Mouse (Mus musculus) forebrain, embryonic 14.5 days (tissue): Measurements from ENCODE around the gene Cachd1. TPM values are rescaled to one million over a fixed set of nuclear protein-coding genes. Genes with fewer than 3 reads are reported as not detected.

ENCODE experiments used
- ATAC-seq: fragments of 200-750 bp; cut with Nextera tagmentation; 2 replicates; pipeline ENCODE4 v1.8.0; 2017; ENCODE audit warnings: mild to moderate bottlenecking, moderate library complexity
- DNase-seq: peaks from one replicate; pipeline ENCODE4 v3.0.0-alpha.2; 2015; ENCODE audit warnings: low spot score
- H3K27ac ChIP-seq: fragments of 300-500 bp; sonication (generic); 2 replicates; pipeline ENCODE4 v1.5.1; 2014; ENCODE audit warnings: low read depth, mild to moderate bottlenecking, control low read depth, low read length, moderate library complexity
- H3K27me3 ChIP-seq: fragments of 300-500 bp; sonication (generic); replicated peaks from 2 replicates; pipeline ENCODE4 v1.6.1; 2014; ENCODE audit warnings: low read length, control low read depth, mixed read lengths; ENCODE audit not compliant: control insufficient read depth, insufficient read depth
- H3K36me3 ChIP-seq: fragments of 300-500 bp; sonication (generic); 2 replicates; pipeline ENCODE4 v1.6.1; 2014; ENCODE audit warnings: low read length, control low read depth; ENCODE audit not compliant: control insufficient read depth, insufficient read depth
- H3K4me1 ChIP-seq: fragments of 300-500 bp; sonication (generic); 2 replicates; pipeline ENCODE4 v1.6.1; 2014; ENCODE audit warnings: antibody characterized with exemption, low read length, control low read depth; ENCODE audit not compliant: control insufficient read depth, insufficient read depth
- H3K4me2 ChIP-seq: fragments of 300-500 bp; sonication (generic); 2 replicates; pipeline ENCODE4 v1.6.1; 2014; ENCODE audit warnings: mild to moderate bottlenecking, control low read depth, low read length
- H3K4me3 ChIP-seq: fragments of 300-500 bp; sonication (generic); 2 replicates; pipeline ENCODE4 v1.5.1; 2014; ENCODE audit warnings: low read depth, low read length, control low read depth
- H3K9ac ChIP-seq: fragments of 300-500 bp; sonication (generic); 2 replicates; pipeline ENCODE4 v1.6.1; 2014; ENCODE audit warnings: mild to moderate bottlenecking, low read length, control low read depth, moderate library complexity
- H3K9me3 ChIP-seq: fragments of 300-500 bp; sonication (generic); replicated peaks from 2 replicates; pipeline ENCODE4 v1.6.1; 2016; ENCODE audit warnings: low read length, control low read depth, mixed read lengths; ENCODE audit not compliant: control insufficient read depth
- WGBS: fragments of 180-500 bp; shearing (Covaris S2); extraction: QIAGEN DNeasy Blood & Tissue Kit; methylation state at CpG from one replicate; pipeline ENCODE4 v1.1.7; 2014; 5-methylcytosine and 5-hydroxymethylcytosine counted together
- polyA plus RNA-seq: library from polyadenylated mRNA; unstranded; fragments of >200 nt; fragmentation: Nextera tagmentation; extraction: Ambion mirVana; gene quantifications from 2 replicates; pipeline ENCODE4 v1.2.1, GENCODE M21; 2014

The Cachd1 gene
- polyA plus RNA-seq, 1 experiment from 2014 or later = 16.2 TPM

DNA sequence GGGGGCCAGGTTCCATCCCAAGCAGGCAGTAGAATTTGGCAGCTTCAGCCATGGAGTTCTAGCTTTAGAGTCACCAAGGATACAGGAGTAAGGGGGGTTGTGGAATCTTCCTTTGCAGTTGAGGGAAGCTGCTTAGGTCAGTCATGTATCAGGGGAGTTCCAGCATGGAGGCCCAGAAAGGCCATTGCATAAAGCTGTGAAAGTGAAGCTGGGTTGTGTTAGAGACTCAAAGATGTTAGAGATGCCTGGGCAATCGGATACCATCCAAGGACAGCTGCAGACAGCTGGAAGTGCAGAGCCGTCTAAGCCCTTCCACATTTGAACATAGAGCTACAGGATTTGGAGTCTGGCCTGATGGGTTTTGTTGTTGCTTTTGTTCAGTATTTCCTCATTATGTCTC is 267.2 kb downstream of the Cachd1 start:
- H3K27me3 ChIP-seq = no peaks in the 10 kb centered on the region
- 86% methylated on average over 2 of the region's 2 CpGs for WGBS
- no peaks in the 10 kb centered on the region for H3K36me3 ChIP-seq
- H3K4me1 ChIP-seq = no peaks in the 10 kb centered on the region
- no peak overlapping the region for H3K9ac ChIP-seq
- no peak for ATAC-seq
- H3K4me2 ChIP-seq = no peak overlapping the region
- no peak for DNase-seq
- no peak overlapping the region for H3K27ac ChIP-seq
- no peak overlapping the region for H3K4me3 ChIP-seq
- no peaks in the 10 kb centered on the region for H3K9me3 ChIP-seq

DNA sequence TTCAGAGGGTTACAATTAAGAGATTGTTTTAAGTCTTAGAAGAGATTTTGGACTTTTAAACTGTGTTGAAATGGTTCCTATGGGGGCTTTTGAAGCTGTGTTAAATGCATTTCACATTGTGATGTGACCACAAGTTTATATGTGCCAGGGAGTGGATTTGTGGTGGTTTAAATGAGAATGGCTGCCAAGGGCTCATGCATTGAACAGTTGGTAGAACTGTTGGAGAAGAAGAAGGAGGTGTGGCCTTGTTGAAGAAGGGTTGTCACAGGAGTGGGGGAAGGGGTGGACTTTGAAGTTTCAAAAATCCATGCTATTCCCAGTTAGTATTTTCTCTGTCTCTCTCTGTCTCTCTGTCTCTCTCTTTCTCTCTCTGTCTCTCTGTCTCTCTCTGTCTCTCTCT is 267.7 kb downstream of the Cachd1 start:
- ATAC-seq (no peak), DNase-seq (no peak)
- no peaks in the 10 kb centered on the region for H3K27me3 ChIP-seq
- H3K4me3 ChIP-seq = no peak overlapping the region
- H3K4me2 ChIP-seq = no peak overlapping the region
- H3K36me3 ChIP-seq = no peaks in the 10 kb centered on the region
- no peaks in the 10 kb centered on the region for H3K9me3 ChIP-seq
- no peak overlapping the region for H3K27ac ChIP-seq
- no peaks in the 10 kb centered on the region for H3K4me1 ChIP-seq
- H3K9ac ChIP-seq = no peak overlapping the region

DNA sequence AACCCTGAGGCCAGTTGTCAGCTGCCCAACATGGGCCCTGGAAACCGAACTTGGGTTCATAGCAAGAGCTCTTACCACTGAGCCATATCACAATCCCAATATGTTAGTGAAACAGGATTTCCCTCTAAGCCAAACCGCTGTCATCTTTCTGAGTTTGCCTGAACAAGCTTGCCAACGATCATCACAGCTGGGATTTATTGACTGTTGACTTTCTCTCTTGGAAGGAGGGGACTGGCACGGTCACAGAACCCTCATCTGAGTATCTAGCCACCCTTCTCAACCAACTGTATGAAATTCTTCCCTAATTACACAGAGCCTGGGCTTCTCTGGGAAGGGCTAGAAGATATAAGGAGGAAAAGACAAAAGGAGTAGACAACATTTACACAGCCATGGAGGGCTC is 270.1 kb downstream of the Cachd1 start:
- 81% methylated on average over 4 of the region's 4 CpGs for WGBS
- no peak overlapping the region for H3K9ac ChIP-seq
- no peak for DNase-seq

DNA sequence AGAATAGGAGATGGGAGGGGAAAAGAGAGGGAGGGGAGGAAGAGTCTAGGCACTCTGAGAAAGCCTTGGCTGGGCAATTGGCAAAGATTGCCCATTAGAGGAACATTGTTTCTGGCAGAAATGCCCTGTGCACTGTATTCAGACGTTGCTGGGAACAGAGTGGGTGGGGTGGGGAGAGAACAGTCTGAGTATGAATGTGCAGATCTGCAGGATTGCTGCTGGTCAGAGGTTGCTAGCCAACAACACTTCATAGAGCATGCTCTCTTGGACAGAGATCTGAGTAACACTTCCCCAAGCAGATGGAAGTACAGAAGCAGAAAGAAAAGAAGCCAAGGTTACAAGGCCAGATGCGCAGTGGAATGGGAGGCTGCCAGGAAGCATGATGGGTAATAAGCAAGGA is 285.7 kb downstream of the Cachd1 start:
- H3K9ac ChIP-seq = no peak overlapping the region
- no peaks in the 10 kb centered on the region for H3K36me3 ChIP-seq
- H3K27ac ChIP-seq = no peak overlapping the region
- DNase-seq = peak; percentile 33
- no peak overlapping the region for H3K4me2 ChIP-seq
- H3K27me3 ChIP-seq = no peaks in the 10 kb centered on the region
- no peaks in the 10 kb centered on the region for H3K4me1 ChIP-seq
- ATAC-seq = no peak
- no peak overlapping the region for H3K4me3 ChIP-seq
- 64% methylated on average over 2 of the region's 2 CpGs for whole genome bisulfite sequencing
- no peaks in the 10 kb centered on the region for H3K9me3 ChIP-seq

More for the DNA sequence above, 270.1 kb downstream of the Cachd1 start:
- Histone ChIP-seq H3K4me2 (no peak overlapping the region), H3K9me3 (no peaks in the 10 kb centered on the region), H3K36me3 (no peaks in the 10 kb centered on the region), H3K4me3 (no peak overlapping the region), H3K27ac (no peak overlapping the region), H3K27me3 (no peaks in the 10 kb centered on the region), H3K4me1 (no peaks in the 10 kb centered on the region)
- ATAC-seq = no peak

DNA sequence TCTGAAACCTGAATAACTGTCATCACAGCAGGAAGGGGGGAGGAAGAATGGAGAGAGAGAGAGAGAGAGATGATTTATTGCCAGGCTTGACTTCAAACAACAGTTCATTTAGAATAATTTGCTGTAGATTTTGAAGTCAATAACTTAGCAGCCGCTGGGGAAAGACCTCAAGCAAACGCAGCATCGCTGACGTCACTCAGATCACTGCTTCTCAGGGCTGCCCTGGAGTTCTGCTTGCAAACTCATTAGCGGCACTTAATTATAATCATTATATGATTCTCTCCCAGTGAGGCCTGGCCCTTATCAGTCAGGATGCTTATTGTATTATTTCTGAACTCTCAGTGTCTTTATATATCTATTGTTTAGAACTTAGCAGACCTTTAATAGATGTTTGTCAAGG is 289.9 kb downstream of the Cachd1 start:
- WGBS = 29% methylated on average over 5 of the region's 5 CpGs
- no peaks in the 10 kb centered on the region for H3K9me3 ChIP-seq
- no peaks in the 10 kb centered on the region for H3K27me3 ChIP-seq
- ATAC-seq (no peak), DNase-seq (peak; percentile 62)
- H3K4me1 ChIP-seq = no peaks in the 10 kb centered on the region
- H3K4me2 ChIP-seq = no peak overlapping the region
- H3K4me3 ChIP-seq = no peak overlapping the region
- no peaks in the 10 kb centered on the region for H3K36me3 ChIP-seq
- no peak overlapping the region for H3K27ac ChIP-seq
- no peak overlapping the region for H3K9ac ChIP-seq

DNA sequence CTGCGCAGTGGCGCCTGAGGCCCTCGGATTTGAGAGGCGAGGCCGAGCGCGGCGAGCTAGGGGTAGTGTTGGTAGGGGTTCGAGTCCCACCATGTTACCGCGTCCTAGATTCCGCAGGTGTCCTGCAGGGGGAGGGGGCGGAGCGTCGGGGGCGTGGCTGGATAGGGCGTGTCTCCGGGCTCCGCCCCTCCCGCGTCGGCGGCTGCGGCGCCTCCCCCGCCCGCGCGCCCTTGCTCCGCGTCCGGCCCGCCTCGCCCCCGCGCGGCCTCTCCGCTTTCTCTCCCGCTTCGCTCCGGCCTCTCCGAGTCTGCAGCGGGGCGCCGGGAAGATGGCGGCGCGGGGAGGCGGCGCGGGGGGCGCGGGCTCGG is 292.3 kb downstream of the Cachd1 start, which contains the start of gene Raver2:
Raver2 (plus strand) TSS at position 198 of the 368 bp plus-strand sequence.
- no peak within 1 kb of the TSS for H3K27ac ChIP-seq
- peak within 1 kb of the TSS; percentile 97 for H3K4me2 ChIP-seq
- peak within 1 kb of the TSS; percentile 74 for H3K9ac ChIP-seq
- no peaks in the 10 kb centered on the region for H3K27me3 ChIP-seq
- DNase-seq (peak; percentile 65), ATAC-seq (peak; percentile 83)
- H3K4me1 ChIP-seq = no peaks in the 10 kb centered on the region
- no peaks in the 10 kb centered on the region for H3K36me3 ChIP-seq
- no peaks in the 10 kb centered on the region for H3K9me3 ChIP-seq
- WGBS = 2% methylated on average over 32 of the region's 54 CpGs
- H3K4me3 ChIP-seq = peak within 1 kb of the TSS; percentile 70

DNA sequence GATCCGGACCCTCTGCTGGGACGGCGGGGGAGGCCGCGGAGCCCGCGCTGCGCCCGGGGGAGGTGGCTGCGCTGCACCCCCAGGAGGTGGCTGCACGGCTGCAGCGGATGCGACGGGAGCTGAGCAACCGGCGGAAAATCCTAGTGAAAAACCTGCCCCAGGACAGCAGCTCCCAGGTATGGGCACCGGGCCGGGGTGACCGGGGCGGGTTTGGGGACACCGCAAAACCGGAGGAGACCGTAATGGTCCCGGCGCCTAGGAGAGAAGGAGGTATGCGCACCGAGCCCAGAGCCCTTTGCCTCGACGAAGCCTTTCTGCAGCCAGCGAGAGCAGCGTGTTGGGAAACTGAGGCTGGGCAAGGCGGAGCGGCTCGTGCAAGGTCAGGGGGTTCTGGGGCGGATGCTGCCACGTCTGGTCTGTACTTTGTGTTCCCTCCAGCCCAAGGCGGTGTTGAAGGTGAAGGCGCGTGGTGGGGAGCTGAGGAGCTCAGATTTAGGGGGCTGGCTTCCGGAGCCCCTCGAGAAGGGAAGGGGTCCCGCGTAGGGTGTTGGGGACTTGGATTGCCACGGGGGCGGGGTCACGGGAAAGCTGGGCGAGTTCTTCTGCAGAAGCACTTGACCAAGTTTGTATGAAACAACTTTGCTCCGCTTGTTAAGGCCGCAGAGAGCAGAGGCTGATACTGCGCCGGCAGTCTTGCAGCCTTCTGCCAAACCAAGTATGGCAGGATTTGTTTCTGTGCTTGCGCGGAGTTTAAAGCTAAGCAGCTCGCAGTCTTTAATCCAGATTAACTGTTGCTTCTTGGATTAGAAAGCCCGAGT is 292.9 kb downstream of the Cachd1 start:
- WGBS = 3% methylated on average over 54 of the region's 55 CpGs
- Histone ChIP-seq H3K4me1 (no peaks in the 10 kb centered on the region), H3K4me2 (peak overlapping the region; percentile 97), H3K4me3 (peak overlapping the region; percentile 70), H3K36me3 (no peaks in the 10 kb centered on the region), H3K27ac (no peak overlapping the region), H3K9me3 (no peaks in the 10 kb centered on the region), H3K9ac (peak overlapping the region; percentile 74), H3K27me3 (no peaks in the 10 kb centered on the region)
- peak; percentile 57 for DNase-seq
- ATAC-seq = peak; percentile 66

DNA sequence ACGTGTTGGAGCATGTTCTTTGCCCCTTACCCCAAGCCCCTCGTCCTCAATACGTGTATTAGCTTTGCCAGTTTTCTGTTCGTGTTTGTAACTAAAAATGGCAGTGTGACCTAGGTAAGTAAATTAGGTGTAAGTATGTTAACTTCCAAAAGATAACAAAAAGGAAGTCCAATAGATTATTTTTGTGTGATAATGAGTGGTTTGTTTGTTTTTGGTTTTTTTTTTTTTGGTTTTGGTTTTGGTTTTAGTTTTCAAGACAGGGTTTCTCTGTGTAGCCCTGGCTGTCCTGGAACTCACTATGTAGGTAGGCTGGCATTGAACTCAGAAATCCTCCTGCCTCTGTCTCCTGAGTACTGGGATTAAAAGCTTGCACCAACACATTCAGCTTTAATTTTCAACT is 295.1 kb downstream of the Cachd1 start:
- no peaks in the 10 kb centered on the region for H3K9me3 ChIP-seq
- H3K4me1 ChIP-seq = no peaks in the 10 kb centered on the region
- no peak for ATAC-seq
- H3K9ac ChIP-seq = no peak overlapping the region
- H3K36me3 ChIP-seq = no peaks in the 10 kb centered on the region
- no peaks in the 10 kb centered on the region for H3K27me3 ChIP-seq
- WGBS = 86% methylated on average over 4 of the region's 4 CpGs
- no peak for DNase-seq
- no peak overlapping the region for H3K4me2 ChIP-seq
- no peak overlapping the region for H3K4me3 ChIP-seq
- H3K27ac ChIP-seq = no peak overlapping the region

DNA sequence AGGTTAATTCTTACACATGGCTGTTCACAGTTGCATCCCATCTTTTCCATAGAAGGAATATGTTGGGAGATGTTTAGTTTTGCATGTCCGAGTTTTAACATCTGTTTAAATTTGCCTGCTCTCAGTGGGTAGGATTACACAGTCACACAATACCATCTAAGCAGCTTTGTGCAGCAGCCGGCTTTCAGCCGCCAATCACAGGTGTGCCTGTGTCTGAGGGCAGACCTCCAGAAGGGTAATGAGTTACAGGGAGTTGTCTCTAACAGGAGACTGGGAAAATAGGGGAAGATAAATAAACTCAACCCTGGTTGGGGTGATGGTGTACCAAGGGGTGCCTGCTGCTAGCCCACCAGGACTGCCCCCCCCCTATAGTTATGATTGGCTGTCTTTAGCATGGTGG is 299.9 kb downstream of the Cachd1 start:
- no peak for DNase-seq
- Histone ChIP-seq H3K27ac (no peak overlapping the region), H3K36me3 (no peaks in the 10 kb centered on the region), H3K9ac (no peak overlapping the region), H3K4me2 (no peak overlapping the region), H3K4me3 (no peak overlapping the region), H3K4me1 (0 out of 2 replicates have a peak, but pooled peaks cover under 1% of the 10 kb centered on the region), H3K27me3 (no peaks in the 10 kb centered on the region), H3K9me3 (no peaks in the 10 kb centered on the region)
- WGBS = 23% methylated on average over 3 of the region's 3 CpGs
- ATAC-seq = no peak
